Mouse (Mus musculus) liver, postnatal 0 days (tissue): ENCODE measurements around the gene Olfr555. TPM values are rescaled to one million over a fixed set of nuclear protein-coding genes. Genes with fewer than 3 reads are reported as not detected.
A peak's percentile ranks its signal among the peaks of the same experiment; 100 is the strongest.

Source experiments
- ATAC-seq: fragments of 200-750 bp; cut with Nextera tagmentation; 2 replicates; pipeline ENCODE4 v1.8.0; 2017; ENCODE audit warnings: mild to moderate bottlenecking, moderate library complexity
- DNase-seq: peaks from one replicate; pipeline ENCODE4 v3.0.0-alpha.2; 2016
- H3K27ac ChIP-seq: fragments of 300-500 bp; sonication (generic); 2 replicates; pipeline ENCODE4 v1.5.1; 2014; ENCODE audit warnings: antibody characterized with exemption, moderate library complexity, mild to moderate bottlenecking, low read depth
- H3K27me3 ChIP-seq: fragments of 300-500 bp; sonication (generic); 2 replicates; pipeline ENCODE4 v1.6.1; 2014; ENCODE audit warnings: low read length, control low read depth, mixed read lengths; ENCODE audit not compliant: insufficient read depth
- H3K36me3 ChIP-seq: fragments of 300-500 bp; sonication (generic); replicated peaks from 2 replicates; pipeline ENCODE4 v1.6.1; 2014; ENCODE audit warnings: mild to moderate bottlenecking, control low read depth, low read length, moderate library complexity, mixed read lengths; ENCODE audit not compliant: insufficient read depth
- H3K4me1 ChIP-seq: fragments of 300-500 bp; sonication (generic); 2 replicates; pipeline ENCODE4 v1.6.1; 2014; ENCODE audit warnings: antibody characterized with exemption, mild to moderate bottlenecking, control low read depth; ENCODE audit not compliant: insufficient read depth
- H3K4me2 ChIP-seq: fragments of 300-500 bp; sonication (generic); 2 replicates; pipeline ENCODE4 v1.6.1; 2014; ENCODE audit warnings: low read depth, mild to moderate bottlenecking, low read length, moderate library complexity, mixed read lengths
- H3K4me3 ChIP-seq: fragments of 300-500 bp; sonication (generic); 2 replicates; pipeline ENCODE4 v1.5.1; 2014; ENCODE audit warnings: low read depth, low read length
- H3K9ac ChIP-seq: fragments of 300-500 bp; sonication (generic); replicated peaks from 2 replicates; pipeline ENCODE4 v1.6.1; 2014; ENCODE audit warnings: mild to moderate bottlenecking, moderate library complexity
- H3K9me3 ChIP-seq: fragments of 300-500 bp; sonication (generic); 2 replicates; pipeline ENCODE4 v1.6.1; 2016; ENCODE audit warnings: mild to moderate bottlenecking, control low read depth, low read length, mixed read lengths
- CTCF ChIP-seq: sonication (generic); IDR thresholded peaks from 2 replicates; pipeline ENCODE4 v1.5.1; 2016; ENCODE audit warnings: antibody characterized with exemption, low read depth
- EP300 ChIP-seq: IDR thresholded peaks from 2 replicates; pipeline ENCODE4 v1.6.1; 2016; ENCODE audit warnings: antibody characterized with exemption, low read depth, mild to moderate bottlenecking
- WGBS: fragments of 180-500 bp; shearing (Covaris S2); extraction: QIAGEN DNeasy Blood & Tissue Kit; methylation state at CpG from one replicate; pipeline ENCODE4 v1.1.7; 2014; ENCODE audit not compliant: insufficient replicate concordance; 5-methylcytosine and 5-hydroxymethylcytosine counted together
- polyA plus RNA-seq: library from polyadenylated mRNA; unstranded; fragments of >200 nt; fragmentation: Nextera tagmentation; extraction: Ambion mirVana; gene quantifications from 2 replicates; pipeline ENCODE4 v1.2.1, GENCODE M21; 2015

Gene Olfr555
- polyA plus RNA-seq, 1 experiment from 2014 or later = not detected

- Histone ChIP-seq H3K4me3 (no peak within 1 kb of the TSS), H3K27me3 (no peaks in the 10 kb centered on the region), H3K27ac (no peak within 1 kb of the TSS), H3K4me1 (no peaks in the 10 kb centered on the region), H3K4me2 (no peak within 1 kb of the TSS), H3K9ac (no peak within 1 kb of the TSS), H3K9me3 (no peaks in the 10 kb centered on the region), H3K36me3 (no peaks in the 10 kb centered on the region)
- WGBS = 69% methylated on average over 3 of the region's 3 CpGs
- no peak for TF ChIP-seq CTCF
- no peak for TF ChIP-seq EP300
- DNase-seq (no peak), ATAC-seq (no peak)
These were observed 6.0 kb downstream of the Olfr555 start, which contains the start of gene Olfr556 for GRCm38 (mm10) chr7:102664599-102664998. Gene Olfr556 (plus strand): TSS chr7:102664899.

- Histone ChIP-seq H3K4me1 (no peaks in the 10 kb centered on the region), H3K27me3 (no peaks in the 10 kb centered on the region), H3K9me3 (no peaks in the 10 kb centered on the region), H3K36me3 (no peaks in the 10 kb centered on the region), H3K27ac (no peak overlapping the region), H3K9ac (no peak overlapping the region), H3K4me3 (no peak overlapping the region), H3K4me2 (no peak overlapping the region)
- no peak for DNase-seq
- no peak for ATAC-seq
- WGBS = 31% methylated on average over 2 of the region's 2 CpGs
- TF ChIP-seq EP300 (no peak), CTCF (peak; percentile 54)
These were observed 6.8 kb downstream of the Olfr555 start for GRCm38 (mm10) chr7:102665378-102665777.

- Histone ChIP-seq H3K4me2 (no peak overlapping the region), H3K9ac (no peak overlapping the region), H3K36me3 (no peaks in the 10 kb centered on the region), H3K4me3 (no peak overlapping the region), H3K27ac (no peak overlapping the region), H3K9me3 (no peaks in the 10 kb centered on the region), H3K4me1 (no peaks in the 10 kb centered on the region), H3K27me3 (no peaks in the 10 kb centered on the region)
- TF ChIP-seq CTCF (no peak), EP300 (no peak)
- ATAC-seq (no peak), DNase-seq (no peak)
- WGBS = 68% methylated on average over 2 of the region's 2 CpGs
These were observed 17.6 kb downstream of the Olfr555 start for GRCm38 (mm10) chr7:102676225-102676624.

- no peak for TF ChIP-seq CTCF
- no peak for TF ChIP-seq EP300
- 79% methylated on average over 1 of the region's 1 CpGs for WGBS
- H3K36me3 ChIP-seq = no peaks in the 10 kb centered on the region
- H3K27me3 ChIP-seq = no peaks in the 10 kb centered on the region
- no peak overlapping the region for H3K4me2 ChIP-seq
- H3K9me3 ChIP-seq = no peaks in the 10 kb centered on the region
- ATAC-seq = no peak
- H3K27ac ChIP-seq = no peak overlapping the region
- no peak overlapping the region for H3K9ac ChIP-seq
- no peak for DNase-seq
- no peak overlapping the region for H3K4me3 ChIP-seq
- no peaks in the 10 kb centered on the region for H3K4me1 ChIP-seq
These were observed 23.3 kb downstream of the Olfr555 start for GRCm38 (mm10) chr7:102681916-102682315.

- WGBS = 1% methylated on average over 33 of the region's 40 CpGs
- Histone ChIP-seq H3K36me3 (no peaks in the 10 kb centered on the region), H3K9me3 (peaks cover 2% of the 10 kb centered on the region; the same call in 1 of the 2 replicates), H3K4me1 (no peaks in the 10 kb centered on the region), H3K27me3 (no peaks in the 10 kb centered on the region), H3K4me3 (peak within 1 kb of the TSS; percentile 57), H3K9ac (peak within 1 kb of the TSS; percentile 57), H3K4me2 (peak within 1 kb of the TSS; percentile 84), H3K27ac (0 out of 2 replicates have a peak within 1 kb of the TSS, but pooled peaks have one; percentile 11)
- TF ChIP-seq EP300 (no peak), CTCF (no peak)
- DNase-seq (peak; percentile 85), ATAC-seq (peak; percentile 99)
These were observed 28.4 kb downstream of the Olfr555 start, which contains the start of gene Trim68 for GRCm38 (mm10) chr7:102686944-102687501. Gene Trim68 (minus strand): TSS chr7:102687327.

GRCm38 (mm10) chr7:102695358-102696125, 36.9 kb downstream of the Olfr555 start, which contains the start of gene Olfr557:
Gene Olfr557 (plus strand): TSS chr7:102695910.
- peak; percentile 82 for TF ChIP-seq CTCF
- TF ChIP-seq EP300 = no peak
- no peak for ATAC-seq
- Histone ChIP-seq H3K36me3 (no peaks in the 10 kb centered on the region), H3K4me1 (no peaks in the 10 kb centered on the region), H3K9me3 (peaks cover 2% of the 10 kb centered on the region; the same call in 1 of the 2 replicates), H3K9ac (no peak within 1 kb of the TSS), H3K4me2 (no peak within 1 kb of the TSS), H3K27ac (no peak within 1 kb of the TSS), H3K27me3 (no peaks in the 10 kb centered on the region), H3K4me3 (no peak within 1 kb of the TSS)
- peak; percentile 36 for DNase-seq
- 65% methylated on average over 5 of the region's 5 CpGs for WGBS
